Mouse (Mus musculus) c-Kit-negative CD71-positive TER-119-positive erythroid progenitor cells, embryonic 14.5 days (primary cell): Measurements from ENCODE around the gene Gm21748.
"Not testable (repeated sequence)": the region's sequence is repeated elsewhere in the genome, so short reads cannot be mapped to it uniquely, and the experiment has no call there.

Experiments used
- DNase-seq: peaks from one replicate; pipeline ENCODE4 v3.0.0-alpha.2; 2013; ENCODE audit warnings: low read depth, low spot score

Gm21748 gene

DNA sequence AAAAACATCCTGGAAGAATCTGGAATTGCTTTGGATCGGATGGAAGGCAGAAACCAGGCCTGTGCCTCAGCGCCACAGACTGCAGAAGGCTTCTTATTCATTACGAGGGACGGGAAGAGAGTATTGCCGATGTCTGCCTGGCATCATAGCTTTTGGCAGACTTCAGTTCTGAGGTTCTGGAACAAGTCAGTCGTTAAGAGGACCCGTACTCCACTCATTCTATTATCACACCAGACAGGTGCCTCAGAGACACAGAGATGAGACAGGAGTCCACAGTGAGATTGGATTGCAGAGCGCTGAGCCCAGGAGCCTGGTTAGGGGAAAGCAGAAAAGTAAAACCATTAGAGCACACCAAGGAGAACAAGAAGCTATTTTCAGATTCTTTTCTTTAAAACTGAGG lies at the start of gene Gm21748:
Gene Gm21748 (minus strand): TSS at position 101 of the 400 bp plus-strand sequence.
- DNase-seq = not testable (repeated sequence)
